Comparison of ENCODE assay signal across 27 mouse cellular contexts in the genomic region with DNA sequence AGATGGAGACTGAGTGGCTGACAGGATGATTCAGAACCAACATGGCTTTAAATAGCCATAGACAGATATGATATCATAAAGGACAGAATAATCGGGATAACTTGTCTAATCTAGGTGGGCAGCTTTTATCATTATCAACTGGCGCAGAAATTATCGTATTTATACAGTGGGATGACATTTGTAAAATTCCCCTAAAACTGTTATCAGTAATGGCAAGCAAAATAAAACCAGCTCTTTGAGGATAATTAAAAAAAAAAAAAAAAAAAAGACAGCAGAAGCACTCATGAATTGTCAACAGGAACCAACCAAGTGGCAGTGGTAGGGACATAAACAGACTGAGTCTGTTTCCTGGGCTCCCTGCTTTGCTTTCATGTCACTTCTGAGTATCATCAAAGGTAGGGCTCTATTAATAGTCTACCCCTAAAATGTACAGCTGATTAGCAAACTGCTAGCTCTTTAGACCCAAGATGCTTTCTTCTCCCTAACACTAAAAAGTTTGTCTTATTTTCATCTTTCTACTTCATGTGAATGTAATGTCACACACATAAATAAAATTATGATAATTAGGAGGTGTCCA. TPM values are rescaled to one million over a fixed set of nuclear protein-coding genes. Genes with fewer than 3 reads are reported as not detected.
A peak's percentile ranks its signal among the peaks of the same experiment; 100 is the strongest.
DNase-seq lines count a peak whose midpoint lies in the region; ATAC-seq and TF ChIP-seq lines count a peak whose summit lies in the region.
"Had no signal": no experiment of that assay in that cellular context is flagged by ENCODE, and none has a peak within 500 bp of the region (broad histone marks: within the 10 kb centered on the region; RNA-seq: fewer than 3 reads in every experiment).

No protein-coding gene starts in this region.

- 0 out of 2 replicates have a peak, but pooled peaks have one; percentile 9 for TF ChIP-seq EP300 in liver, embryonic 14.5 days (IDR thresholded peaks at IDR 0.05; ENCODE audit: low read depth)

- no peaks in the 10 kb centered on the region for H3K9me3 ChIP-seq in liver, embryonic 14.5 days (ENCODE audit: control insufficient read depth, low read length)
- no peaks in the 10 kb centered on the region for H3K9me3 ChIP-seq in liver, embryonic 12.5 days (replicated peaks)
- H3K9me3 ChIP-seq in G1E (replicated peaks) = no peaks in the 10 kb centered on the region
- H3K9me3 ChIP-seq in forebrain, embryonic 11.5 days (ENCODE audit: control insufficient read depth, low read length) = no peaks in the 10 kb centered on the region
- H3K9me3 ChIP-seq: embryonic facial prominence, embryonic 12.5 days; embryonic facial prominence, embryonic 15.5 days; forebrain, embryonic 12.5 days; heart, embryonic 15.5 days had no signal

- WGBS in liver, embryonic 14.5 days (ENCODE audit: insufficient replicate concordance) = 58% methylated on average over 3 of the region's 3 CpGs
- 74% methylated on average over 3 of the region's 3 CpGs for WGBS in liver, embryonic 12.5 days (ENCODE audit: insufficient replicate concordance)
- 94% methylated on average over 3 of the region's 3 CpGs for WGBS in forebrain, embryonic 11.5 days

- H3K27ac ChIP-seq in liver, embryonic 14.5 days = no peak overlapping the region
- H3K27ac ChIP-seq in liver, embryonic 12.5 days = no peak overlapping the region
- H3K27ac ChIP-seq in forebrain, embryonic 11.5 days (ENCODE audit: low read depth, low read length) = no peak overlapping the region
- H3K27ac ChIP-seq: embryonic facial prominence, embryonic 12.5 days; embryonic facial prominence, embryonic 15.5 days; forebrain, embryonic 12.5 days; gastrocnemius, adult 2 months; heart, embryonic 15.5 days; hindbrain, embryonic 14.5 days; hindbrain, postnatal 0 days had no signal

- no peak for ATAC-seq in liver, embryonic 14.5 days (ENCODE audit: insufficient read depth)
- ATAC-seq in liver, embryonic 12.5 days = no peak
- peak; percentile 62 for ATAC-seq in G1E (ENCODE audit: extremely low read depth, insufficient number of reproducible peaks, low FRiP score, poor library complexity, severe bottlenecking)
- ATAC-seq in activated CD4-positive, CD25-positive, alpha-beta regulatory T cell, adult 4 months = peak; percentile 72
- ATAC-seq in forebrain, embryonic 11.5 days (replicated peaks; ENCODE audit: low FRiP score) = no peak
- ATAC-seq: forebrain, embryonic 16.5 days; hindbrain, postnatal 0 days; intestine, postnatal 0 days had no signal

- H3K4me2 ChIP-seq in liver, embryonic 14.5 days (ENCODE audit: low read depth) = no peak overlapping the region
- H3K4me2 ChIP-seq in liver, embryonic 12.5 days = no peak overlapping the region
- no peak overlapping the region for H3K4me2 ChIP-seq in forebrain, embryonic 11.5 days (ENCODE audit: low read depth, low read length, severe bottlenecking)
- H3K4me2 ChIP-seq: embryonic facial prominence, embryonic 12.5 days; embryonic facial prominence, embryonic 15.5 days; forebrain, embryonic 12.5 days; heart, embryonic 11.5 days; heart, embryonic 15.5 days; hindbrain, embryonic 14.5 days had no signal

- no peak for DNase-seq in liver, embryonic 14.5 days (ENCODE audit: low read depth in 3 of 3, low spot score in 3 of 3)
- DNase-seq in CD4-positive, CD25-positive, alpha-beta regulatory T cell, adult 2 months (ENCODE audit: low read depth, low spot score) = peak; percentile 23
- DNase-seq in G1E (ENCODE audit: low spot score) = no peak
- no peak for DNase-seq in layer of hippocampus, adult 18-20 months (ENCODE audit: low spot score in 2 of 2)
- DNase-seq in forebrain, embryonic 11.5 days (ENCODE audit: low spot score) = no peak
- DNase-seq: adrenal gland, postnatal 10 days; adrenal gland, postnatal 36 days; B cell, adult 2 months; cerebellum, adult 18-20 months; cerebellum, adult 9-10 months; cerebellum, postnatal 25 days; gastrocnemius, adult 2 months; gastrocnemius, postnatal 14 days; heart, adult 11 months; heart, postnatal 10 days; heart, postnatal 4 days had no signal

- H3K9ac ChIP-seq in liver, embryonic 14.5 days (replicated peaks) = no peak overlapping the region
- no peak overlapping the region for H3K9ac ChIP-seq in liver, embryonic 12.5 days
- no peak overlapping the region for H3K9ac ChIP-seq in forebrain, embryonic 11.5 days (ENCODE audit: low read length)
- H3K9ac ChIP-seq: embryonic facial prominence, embryonic 12.5 days; embryonic facial prominence, embryonic 15.5 days; forebrain, embryonic 12.5 days; heart, embryonic 15.5 days; hindbrain, embryonic 14.5 days had no signal

- H3K36me3 ChIP-seq in liver, embryonic 14.5 days (replicated peaks; ENCODE audit: control insufficient read depth, insufficient read depth, low read depth) = peaks cover 21% of the 10 kb centered on the region
- peaks cover 61% of the 10 kb centered on the region for H3K36me3 ChIP-seq in liver, embryonic 12.5 days
- H3K36me3 ChIP-seq in G1E (replicated peaks) = peaks cover 76% of the 10 kb centered on the region
- H3K36me3 ChIP-seq in forebrain, embryonic 11.5 days (ENCODE audit: control insufficient read depth, insufficient read depth, low read length) = no peaks in the 10 kb centered on the region
- H3K36me3 ChIP-seq: embryonic facial prominence, embryonic 15.5 days had no signal

- H3K27me3 ChIP-seq in liver, embryonic 14.5 days (ENCODE audit: control insufficient read depth, insufficient read depth, low read length) = no peaks in the 10 kb centered on the region
- H3K27me3 ChIP-seq in liver, embryonic 12.5 days (replicated peaks) = no peaks in the 10 kb centered on the region
- no peaks in the 10 kb centered on the region for H3K27me3 ChIP-seq in G1E (ENCODE audit: insufficient read depth, low read length)
- H3K27me3 ChIP-seq in forebrain, embryonic 11.5 days (ENCODE audit: control insufficient read depth, insufficient read depth, low read length) = no peaks in the 10 kb centered on the region
- H3K27me3 ChIP-seq: embryonic facial prominence, embryonic 12.5 days; embryonic facial prominence, embryonic 15.5 days; forebrain, embryonic 12.5 days; heart, embryonic 15.5 days had no signal

- H3K4me1 ChIP-seq in liver, embryonic 14.5 days (replicated peaks; ENCODE audit: control insufficient read depth in 2 of 2, insufficient read depth in 2 of 2, low read length in 1 of 2) = peaks cover 8 to 16% of the 10 kb centered on the region in 2 experiments
- H3K4me1 ChIP-seq in liver, embryonic 12.5 days = peaks cover 41% of the 10 kb centered on the region
- peaks cover 47% of the 10 kb centered on the region for H3K4me1 ChIP-seq in G1E (ENCODE audit: insufficient read depth, low read depth, low read length)
- H3K4me1 ChIP-seq in forebrain, embryonic 11.5 days (replicated peaks; ENCODE audit: control insufficient read depth, insufficient read depth, low read length) = no peaks in the 10 kb centered on the region
- H3K4me1 ChIP-seq: embryonic facial prominence, embryonic 12.5 days; embryonic facial prominence, embryonic 15.5 days; forebrain, embryonic 12.5 days had no signal

- TF ChIP-seq CTCF in liver, embryonic 14.5 days (IDR thresholded peaks at IDR 0.05; ENCODE audit: low read depth) = no peak
- no peak for TF ChIP-seq CTCF in G1E (IDR thresholded peaks at IDR 0.05; ENCODE audit: low read depth, low read length)

- no peak overlapping the region for H3K4me3 ChIP-seq in liver, embryonic 14.5 days (ENCODE audit: insufficient read depth in 1 of 2, low read depth in 2 of 2, low read length in 2 of 2)
- no peak overlapping the region for H3K4me3 ChIP-seq in liver, embryonic 12.5 days
- no peak overlapping the region; the same call in 1 of the 2 replicates for H3K4me3 ChIP-seq in G1E (ENCODE audit: low read depth, low read length)
- no peak overlapping the region for H3K4me3 ChIP-seq in forebrain, embryonic 11.5 days (ENCODE audit: low read depth, low read length)
- H3K4me3 ChIP-seq: embryonic facial prominence, embryonic 12.5 days; embryonic facial prominence, embryonic 15.5 days; forebrain, embryonic 12.5 days; gastrocnemius, adult 2 months; heart, embryonic 15.5 days had no signal

RNA-seq across cellular contexts. Expression of gene Bard1, which starts 34.1 kb away (rescaled TPM):
- 6.0 and 7.1 TPM in 2 replicates for polyA plus RNA-seq in liver, embryonic 14.5 days (2012; rRNA removed)
- 2.5 and 2.6 TPM in 2 replicates for polyA plus RNA-seq in liver, embryonic 14.5 days (2014; fragmentation: Nextera tagmentation; extraction: Ambion mirVana)
- 3.3 and 3.4 TPM in 2 replicates for polyA plus RNA-seq in liver, embryonic 12.5 days (2016; fragmentation: Nextera tagmentation; extraction: Ambion mirVana)
- 80.2 and 82.6 TPM in 2 replicates for total RNA-seq in G1E (2014; fragmentation: Nextera tagmentation)
- total RNA-seq in G1E (2017) = 21.0 and 22.6 TPM in 2 replicates
- polyA plus RNA-seq in G1E (2012) = 7.2 and 7.9 TPM in 2 replicates
- 1 to 10 TPM; 1.3 to 1.7 TPM for polyA plus RNA-seq in activated CD4-positive, CD25-positive, alpha-beta regulatory T cell, adult 4 months (2017; shearing (Covaris generic))
- under 1 TPM; 0.32 to 0.36 TPM for total RNA-seq in layer of hippocampus, adult 18-20 months (2021)
- 3.4 and 3.6 TPM in 2 replicates for polyA plus RNA-seq in forebrain, embryonic 11.5 days (2014; fragmentation: Nextera tagmentation; extraction: Ambion mirVana)

Comparison
In these comparisons a context has a peak if more than half of its experiments do, and no peak if none do; other contexts are left out.
1. ATAC-seq: peak in G1E (single experiment) and activated CD4-positive, CD25-positive, alpha-beta regulatory T cell, adult 4 months (single experiment); none in liver, embryonic 14.5 days (single experiment), liver, embryonic 12.5 days (single experiment) and forebrain, embryonic 11.5 days (single experiment).